Mouse (Mus musculus) liver, postnatal 0 days (tissue): Measurements from ENCODE around the gene Arl4a. TPM values are rescaled to one million over a fixed set of nuclear protein-coding genes. Genes with fewer than 3 reads are reported as not detected.

Source experiments
- ATAC-seq: fragments of 200-750 bp; cut with Nextera tagmentation; 2 replicates; pipeline ENCODE4 v1.8.0; 2017; ENCODE audit warnings: mild to moderate bottlenecking, moderate library complexity
- DNase-seq: peaks from one replicate; pipeline ENCODE4 v3.0.0-alpha.2; 2016
- H3K27ac ChIP-seq: fragments of 300-500 bp; sonication (generic); 2 replicates; pipeline ENCODE4 v1.5.1; 2014; ENCODE audit warnings: antibody characterized with exemption, moderate library complexity, mild to moderate bottlenecking, low read depth
- H3K27me3 ChIP-seq: fragments of 300-500 bp; sonication (generic); 2 replicates; pipeline ENCODE4 v1.6.1; 2014; ENCODE audit warnings: low read length, control low read depth, mixed read lengths; ENCODE audit not compliant: insufficient read depth
- H3K36me3 ChIP-seq: fragments of 300-500 bp; sonication (generic); replicated peaks from 2 replicates; pipeline ENCODE4 v1.6.1; 2014; ENCODE audit warnings: mild to moderate bottlenecking, control low read depth, low read length, moderate library complexity, mixed read lengths; ENCODE audit not compliant: insufficient read depth
- H3K4me1 ChIP-seq: fragments of 300-500 bp; sonication (generic); 2 replicates; pipeline ENCODE4 v1.6.1; 2014; ENCODE audit warnings: antibody characterized with exemption, mild to moderate bottlenecking, control low read depth; ENCODE audit not compliant: insufficient read depth
- H3K4me2 ChIP-seq: fragments of 300-500 bp; sonication (generic); 2 replicates; pipeline ENCODE4 v1.6.1; 2014; ENCODE audit warnings: low read depth, mild to moderate bottlenecking, low read length, moderate library complexity, mixed read lengths
- H3K4me3 ChIP-seq: fragments of 300-500 bp; sonication (generic); 2 replicates; pipeline ENCODE4 v1.5.1; 2014; ENCODE audit warnings: low read depth, low read length
- H3K9ac ChIP-seq: fragments of 300-500 bp; sonication (generic); replicated peaks from 2 replicates; pipeline ENCODE4 v1.6.1; 2014; ENCODE audit warnings: mild to moderate bottlenecking, moderate library complexity
- H3K9me3 ChIP-seq: fragments of 300-500 bp; sonication (generic); 2 replicates; pipeline ENCODE4 v1.6.1; 2016; ENCODE audit warnings: mild to moderate bottlenecking, control low read depth, low read length, mixed read lengths
- CTCF ChIP-seq: sonication (generic); IDR thresholded peaks from 2 replicates; pipeline ENCODE4 v1.5.1; 2016; ENCODE audit warnings: antibody characterized with exemption, low read depth
- EP300 ChIP-seq: IDR thresholded peaks from 2 replicates; pipeline ENCODE4 v1.6.1; 2016; ENCODE audit warnings: antibody characterized with exemption, low read depth, mild to moderate bottlenecking
- WGBS: fragments of 180-500 bp; shearing (Covaris S2); extraction: QIAGEN DNeasy Blood & Tissue Kit; methylation state at CpG from one replicate; pipeline ENCODE4 v1.1.7; 2014; ENCODE audit not compliant: insufficient replicate concordance; 5-methylcytosine and 5-hydroxymethylcytosine counted together
- polyA plus RNA-seq: library from polyadenylated mRNA; unstranded; fragments of >200 nt; fragmentation: Nextera tagmentation; extraction: Ambion mirVana; gene quantifications from 2 replicates; pipeline ENCODE4 v1.2.1, GENCODE M21; 2015

Arl4a gene
- polyA plus RNA-seq, 1 experiment from 2014 or later = 59.9 TPM

DNA sequence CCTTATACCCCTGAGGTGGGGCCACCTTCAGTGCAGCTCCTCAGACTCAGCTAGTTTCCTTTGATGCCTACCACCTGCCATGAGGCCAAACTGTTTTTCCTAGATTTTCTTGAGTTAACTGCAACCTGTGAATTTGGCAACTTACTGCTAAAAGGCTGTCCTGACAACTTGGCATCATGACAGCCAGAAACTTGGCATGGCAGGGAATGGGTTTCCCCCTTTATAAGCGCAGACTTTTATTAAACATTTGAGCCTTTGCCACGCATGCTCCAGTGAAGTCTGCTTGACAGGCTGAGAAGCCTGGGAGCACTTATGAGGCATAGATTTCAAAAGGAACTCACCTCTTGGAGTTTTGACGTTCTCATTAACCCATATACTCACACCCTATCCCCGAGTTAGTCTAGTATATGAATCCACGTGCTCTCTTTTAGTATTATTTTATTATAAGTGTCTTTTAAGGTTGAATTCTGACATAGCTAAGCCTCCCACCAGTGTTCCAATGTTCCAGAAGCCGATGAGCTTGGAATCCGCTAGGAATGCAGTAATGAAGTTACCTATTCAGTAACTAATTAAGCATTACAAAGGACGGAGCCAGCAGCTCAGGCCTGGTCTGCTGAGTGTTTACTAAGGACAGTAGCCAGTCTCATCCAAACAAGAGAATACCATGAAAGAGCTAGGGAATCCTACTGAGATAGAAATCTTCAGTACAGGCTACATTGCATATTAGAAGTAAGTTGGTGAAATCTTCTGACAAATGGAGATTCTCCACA lies 6.2 kb upstream of the Arl4a start:
- Histone ChIP-seq H3K27me3 (no peaks in the 10 kb centered on the region), H3K9ac (no peak overlapping the region), H3K4me1 (no peaks in the 10 kb centered on the region), H3K36me3 (no peaks in the 10 kb centered on the region), H3K27ac (no peak overlapping the region), H3K4me2 (no peak overlapping the region), H3K4me3 (no peak overlapping the region), H3K9me3 (no peaks in the 10 kb centered on the region)
- no peak for DNase-seq
- TF ChIP-seq EP300 (no peak), CTCF (no peak)
- no peak for ATAC-seq
- 77% methylated on average over 8 of the region's 8 CpGs for WGBS

GRCm38 (mm10) chr12:40040067-40040466 lies 2.2 kb upstream of the Arl4a start:
- no peak for TF ChIP-seq EP300
- TF ChIP-seq CTCF = peak; percentile 70
- H3K36me3 ChIP-seq = 0 out of 2 replicates have a peak, but pooled peaks cover 2% of the 10 kb centered on the region
- no peak overlapping the region for H3K4me3 ChIP-seq
- no peak overlapping the region for H3K9ac ChIP-seq
- no peak for ATAC-seq
- no peaks in the 10 kb centered on the region for H3K27me3 ChIP-seq
- DNase-seq = no peak
- no peak overlapping the region for H3K27ac ChIP-seq
- no peaks in the 10 kb centered on the region for H3K9me3 ChIP-seq
- no peak overlapping the region for H3K4me2 ChIP-seq
- H3K4me1 ChIP-seq = 0 out of 2 replicates have a peak, but pooled peaks cover 3% of the 10 kb centered on the region

DNA sequence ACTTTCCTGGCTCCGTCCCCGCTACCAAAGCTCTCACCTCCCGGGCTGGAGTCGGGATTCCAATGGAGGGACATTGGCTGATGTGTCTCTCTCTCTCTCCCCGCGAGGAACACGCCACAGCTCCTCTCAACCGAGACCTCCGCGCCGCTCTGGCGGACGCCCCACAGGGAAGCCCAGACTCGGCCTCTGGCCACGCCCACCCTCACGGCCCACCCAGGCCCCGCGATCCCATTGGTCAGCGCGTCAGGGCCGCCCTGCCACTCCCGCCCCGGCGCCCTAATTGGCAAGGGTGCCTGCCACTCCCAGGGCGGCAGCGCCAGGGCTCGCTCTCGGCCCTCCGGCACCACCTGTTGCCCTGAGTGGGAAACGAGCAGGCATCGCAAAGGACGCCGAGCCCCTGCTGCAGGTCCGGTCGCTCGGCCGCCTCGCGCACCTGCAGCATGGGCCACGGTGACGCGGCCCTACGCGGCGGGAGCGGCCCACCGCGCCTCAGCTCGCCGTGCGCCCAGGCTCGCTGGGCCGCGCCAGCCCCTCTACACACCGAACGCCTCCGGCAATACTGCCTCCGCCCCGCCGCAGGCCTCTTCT lies 505 bp downstream of the Arl4a start:
- H3K4me1 ChIP-seq = 0 out of 2 replicates have a peak, but pooled peaks cover 3% of the 10 kb centered on the region
- under 1% methylated on average over 50 of the region's 60 CpGs for WGBS

GRCm38 (mm10) chr12:40036666-40037065 lies 1.2 kb downstream of the Arl4a start:
- ATAC-seq (peak; percentile 4), DNase-seq (peak; percentile 27)
- no peak for TF ChIP-seq CTCF
- 0 out of 2 replicates have a peak, but pooled peaks have one; percentile 9 for TF ChIP-seq EP300

More for the DNA sequence above, 505 bp downstream of the Arl4a start:
- TF ChIP-seq EP300 = 0 out of 2 replicates have a peak, but pooled peaks have one; percentile 27
- TF ChIP-seq CTCF = peak; percentile 93
- Histone ChIP-seq H3K27me3 (no peaks in the 10 kb centered on the region), H3K9me3 (no peaks in the 10 kb centered on the region), H3K36me3 (0 out of 2 replicates have a peak, but pooled peaks cover 2% of the 10 kb centered on the region), H3K27ac (peak overlapping the region; percentile 98), H3K4me3 (peak overlapping the region; percentile 85), H3K4me2 (peak overlapping the region; percentile 86), H3K9ac (peak overlapping the region; percentile 90)
- DNase-seq (peak; percentile 100), ATAC-seq (peak; percentile 95)

GRCm38 (mm10) chr12:40035506-40035905 lies 2.3 kb downstream of the Arl4a start:
- Histone ChIP-seq H3K4me2 (peak overlapping the region; percentile 86), H3K9me3 (no peaks in the 10 kb centered on the region), H3K4me3 (peak overlapping the region; percentile 85), H3K27me3 (no peaks in the 10 kb centered on the region), H3K27ac (no peak overlapping the region), H3K36me3 (0 out of 2 replicates have a peak, but pooled peaks cover 4% of the 10 kb centered on the region), H3K9ac (peak overlapping the region; percentile 90), H3K4me1 (0 out of 2 replicates have a peak, but pooled peaks cover 3% of the 10 kb centered on the region)
- no peak for TF ChIP-seq CTCF
- no peak for TF ChIP-seq EP300
- ATAC-seq (no peak), DNase-seq (no peak)
- 51% methylated on average over 4 of the region's 4 CpGs for WGBS

More at GRCm38 (mm10) chr12:40036666-40037065, 1.2 kb downstream of the Arl4a start:
- no peaks in the 10 kb centered on the region for H3K9me3 ChIP-seq
- peak overlapping the region; percentile 86 for H3K4me2 ChIP-seq
- H3K4me1 ChIP-seq = 0 out of 2 replicates have a peak, but pooled peaks cover 3% of the 10 kb centered on the region
- peak overlapping the region; percentile 98 for H3K27ac ChIP-seq
- 0% methylated on average over 11 of the region's 11 CpGs for WGBS
- peak overlapping the region; percentile 90 for H3K9ac ChIP-seq
- peak overlapping the region; percentile 85 for H3K4me3 ChIP-seq
- H3K36me3 ChIP-seq = 0 out of 2 replicates have a peak, but pooled peaks cover 3% of the 10 kb centered on the region
- H3K27me3 ChIP-seq = no peaks in the 10 kb centered on the region

DNA sequence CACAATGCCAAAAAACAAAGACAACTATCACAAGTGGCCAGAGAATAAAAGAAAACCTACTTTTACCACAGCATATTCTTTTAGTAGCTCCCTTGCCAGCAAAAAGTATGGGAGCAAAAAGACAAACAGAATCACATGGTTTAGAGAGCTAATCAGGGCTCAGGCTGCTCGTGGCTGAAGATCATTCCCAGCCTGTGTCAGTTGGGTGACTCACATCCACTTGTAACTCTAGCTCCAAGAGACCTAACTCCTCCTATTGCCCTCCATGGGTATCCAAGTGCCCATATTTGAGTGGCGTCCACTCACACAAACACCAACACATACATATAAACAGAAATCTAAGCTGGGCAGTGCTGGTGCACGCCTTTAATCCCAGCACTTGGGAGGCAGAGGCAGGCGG lies 8.6 kb downstream of the Arl4a start:
- Histone ChIP-seq H3K4me3 (no peak overlapping the region), H3K36me3 (0 out of 2 replicates have a peak, but pooled peaks cover 2% of the 10 kb centered on the region), H3K9me3 (no peaks in the 10 kb centered on the region), H3K27ac (no peak overlapping the region), H3K27me3 (no peaks in the 10 kb centered on the region), H3K9ac (no peak overlapping the region), H3K4me1 (peaks cover 5% of the 10 kb centered on the region; the same call in 1 of the 2 replicates), H3K4me2 (no peak overlapping the region)
- no peak for ATAC-seq
- no peak for DNase-seq
- 74% methylated on average over 4 of the region's 4 CpGs for WGBS
- TF ChIP-seq CTCF (no peak), EP300 (no peak)
